Mouse (Mus musculus) c-Kit-positive CD71-positive TER-119-negative erythroid progenitor cells, embryonic 14.5 days (primary cell): ENCODE data around the gene Tpt1.
"Not testable (repeated sequence)": the region's sequence is repeated elsewhere in the genome, so short reads cannot be mapped to it uniquely, and the experiment has no call there.

Source experiments
- DNase-seq: peaks from one replicate; pipeline ENCODE4 v3.0.0-alpha.2; 2013; ENCODE audit warnings: low read depth

Tpt1 gene

DNA sequence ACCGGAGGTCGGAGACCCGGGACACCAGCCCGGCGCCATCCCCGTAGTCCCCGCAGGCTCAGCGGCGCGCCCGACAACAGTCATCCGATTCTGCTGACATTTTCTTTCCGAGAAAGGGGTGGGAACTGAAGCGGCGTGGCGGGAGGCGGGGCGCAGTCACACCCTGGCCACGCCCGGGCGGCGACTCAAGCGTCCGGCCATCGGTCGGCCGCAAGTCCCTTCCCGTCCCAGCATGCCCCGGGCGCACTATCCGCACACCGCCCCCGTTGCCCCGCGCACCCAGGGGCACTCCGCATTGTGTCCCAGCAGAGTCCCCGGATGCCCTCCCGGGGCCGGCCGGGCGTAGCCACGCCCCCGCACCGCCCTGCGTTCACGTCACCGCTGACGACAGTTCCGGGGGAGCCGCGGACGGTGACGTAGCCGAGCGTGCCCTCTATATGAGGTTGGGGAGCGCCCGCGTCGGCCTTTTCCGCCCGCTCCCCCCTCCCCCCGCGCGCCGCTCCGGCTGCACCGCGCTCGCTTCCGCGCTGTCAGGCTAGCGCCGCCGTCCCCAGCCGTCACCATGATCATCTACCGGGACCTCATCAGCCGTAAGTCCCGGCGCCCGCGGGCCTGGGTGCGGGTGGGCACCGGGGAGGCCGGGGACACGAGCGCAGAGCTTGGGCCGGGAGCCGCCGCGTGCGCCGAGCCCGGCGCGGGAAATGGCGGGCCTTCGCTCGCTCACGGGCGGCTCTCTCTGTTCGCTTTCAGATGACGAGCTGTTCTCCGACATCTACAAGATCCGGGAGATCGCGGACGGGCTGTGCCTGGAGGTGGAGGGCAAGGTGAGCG is at the start of gene Tpt1:
TSS of gene Tpt1 (plus strand) at position 227 of the 831 bp plus-strand sequence.
- peak; percentile 93 for DNase-seq

DNA sequence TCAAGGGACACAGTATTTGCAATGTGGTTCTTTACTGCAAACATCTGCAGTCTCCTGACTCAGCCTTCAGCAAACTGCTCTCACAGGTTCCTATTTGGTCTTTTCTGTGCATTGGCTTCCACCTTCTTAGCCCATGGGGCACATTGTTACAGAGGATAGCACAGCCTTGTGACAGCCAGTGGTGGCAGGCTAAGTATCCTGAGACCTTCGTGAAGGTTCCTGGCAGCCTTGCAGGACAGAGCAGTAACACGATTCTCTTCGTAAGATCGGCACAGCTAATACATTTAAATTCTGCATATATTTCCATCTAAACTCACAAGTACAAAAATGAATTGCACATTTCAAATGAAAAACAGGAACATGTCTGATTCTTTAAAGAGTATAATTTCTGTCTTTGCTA is 49.0 kb upstream of the Tpt1 start:
- no peak for DNase-seq

DNA sequence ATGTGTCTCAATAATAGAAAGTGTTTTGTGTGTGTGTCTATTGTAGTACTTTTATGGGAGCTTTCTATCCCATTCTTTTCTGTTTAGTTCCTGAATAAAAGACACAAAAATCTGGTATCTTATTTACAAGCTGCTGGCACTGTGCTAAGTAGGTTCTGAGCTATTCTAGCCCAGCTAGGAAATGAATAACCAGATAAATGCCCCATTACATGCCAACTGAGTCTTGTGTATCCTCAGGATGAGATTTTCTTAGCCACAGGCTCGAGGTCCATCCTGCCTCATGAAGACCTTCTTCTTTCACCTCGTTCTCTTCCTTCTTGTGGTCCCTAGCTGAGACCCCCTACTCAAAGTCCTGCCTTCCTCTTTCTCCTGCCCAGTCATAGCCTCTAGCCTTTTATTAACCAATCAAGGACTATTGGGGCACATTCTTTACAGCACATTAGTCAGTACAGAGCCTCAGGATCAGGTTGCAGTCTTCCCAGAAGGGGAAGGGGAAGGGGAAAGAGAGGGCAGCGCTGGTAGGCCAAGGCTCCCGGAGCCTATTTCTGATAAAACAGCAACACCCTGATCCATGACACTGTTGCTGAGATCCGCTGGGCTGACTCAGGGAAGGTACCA is 47.0 kb upstream of the Tpt1 start:
- DNase-seq, result no peak

DNA sequence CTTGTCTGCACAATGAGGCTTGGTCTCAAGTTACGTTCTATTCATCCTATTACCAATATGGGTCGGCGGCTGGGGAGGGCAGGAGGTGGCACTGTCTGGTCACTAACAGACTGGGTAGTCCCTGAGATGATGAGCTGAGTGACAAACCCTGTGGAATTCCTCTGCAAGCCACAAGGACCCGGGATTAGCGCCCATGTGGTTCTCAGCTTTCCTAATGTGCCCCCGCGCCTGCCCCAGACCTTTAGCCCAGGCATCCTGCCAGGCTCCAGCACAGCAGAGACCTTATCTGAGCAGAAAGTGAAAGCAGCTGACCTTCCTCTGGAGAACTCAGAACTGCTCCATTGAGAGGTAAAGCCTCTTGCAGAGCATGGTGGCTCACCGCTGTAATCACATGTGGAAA is 37.1 kb upstream of the Tpt1 start:
- DNase-seq, result no peak

DNA sequence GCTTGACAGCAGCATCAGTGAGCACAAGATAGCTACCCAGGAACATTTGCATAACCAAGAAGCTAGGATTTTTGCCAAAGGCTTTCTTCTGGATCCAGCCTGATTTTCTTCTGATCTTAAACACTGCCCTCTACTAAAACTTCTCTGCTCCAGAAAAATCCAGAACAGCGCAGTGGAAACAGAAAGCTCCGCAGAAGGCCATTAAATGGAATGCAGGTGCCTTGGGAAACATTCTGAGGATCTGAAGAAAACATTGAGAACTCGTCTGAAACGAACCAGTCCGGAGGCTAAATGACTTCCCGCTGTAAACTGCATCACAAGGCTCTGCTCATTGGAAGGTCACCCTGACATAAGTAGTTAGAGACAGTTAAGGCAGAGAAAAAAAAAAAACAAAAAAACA is 35.0 kb upstream of the Tpt1 start:
- no peak for DNase-seq

DNA sequence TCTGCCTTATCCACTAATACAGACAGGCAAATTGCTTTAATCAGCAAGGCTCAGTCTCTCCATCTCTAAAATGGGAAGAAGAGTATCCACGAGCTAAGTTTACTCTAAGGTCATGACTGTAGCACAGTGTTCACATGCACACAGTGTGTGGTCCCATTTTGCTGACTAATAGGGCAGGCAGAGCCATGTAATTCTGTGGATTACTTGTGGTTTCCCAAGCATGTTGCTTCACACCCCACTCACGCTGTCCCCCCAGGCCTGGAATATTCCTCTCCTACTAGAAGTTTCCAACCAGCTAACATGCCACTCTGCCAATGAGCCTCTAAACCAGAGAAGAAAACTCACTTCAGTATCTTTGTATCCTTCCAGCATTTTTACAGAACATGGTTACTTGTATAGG is 26.4 kb upstream of the Tpt1 start:
- DNase-seq, result no peak

DNA sequence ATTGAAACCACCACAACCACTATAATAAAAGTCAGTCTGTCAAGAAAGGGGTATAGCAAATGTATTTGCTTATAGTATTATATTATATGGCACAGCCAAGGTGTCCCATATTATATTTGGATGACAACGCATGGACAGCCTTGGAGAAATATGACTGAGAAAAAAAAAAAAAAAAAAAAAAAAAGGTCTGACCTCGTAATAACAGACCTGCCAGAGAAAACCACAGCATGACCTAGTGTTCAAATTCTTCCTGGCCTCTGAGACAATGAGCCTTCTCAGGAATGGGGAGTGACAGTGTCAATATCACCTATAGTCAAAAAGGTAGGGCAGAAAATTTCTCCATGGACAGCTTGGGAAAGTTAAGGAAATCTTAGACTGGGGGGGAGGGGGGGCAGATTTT is 25.6 kb upstream of the Tpt1 start:
- DNase-seq, result no peak

DNA sequence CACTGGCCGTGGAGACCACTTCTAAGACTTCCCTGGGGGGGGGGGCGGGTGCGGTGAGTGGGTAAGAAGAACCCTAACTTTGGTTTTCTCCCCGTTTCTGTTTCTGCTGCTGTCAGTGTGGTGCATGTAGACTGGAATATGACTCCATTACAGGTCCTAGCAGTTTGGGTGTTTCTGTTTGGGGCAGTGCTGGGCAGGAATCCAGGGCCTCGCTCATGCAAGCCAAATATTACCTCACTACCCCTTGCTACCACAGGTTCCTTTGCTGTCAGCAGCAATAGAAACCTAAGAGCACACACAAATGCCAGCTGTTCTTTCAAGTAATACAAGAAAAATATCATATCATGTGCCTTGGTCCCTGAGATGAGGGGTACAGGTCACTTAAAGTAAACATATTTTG is 24.9 kb upstream of the Tpt1 start:
- DNase-seq, result no peak

DNA sequence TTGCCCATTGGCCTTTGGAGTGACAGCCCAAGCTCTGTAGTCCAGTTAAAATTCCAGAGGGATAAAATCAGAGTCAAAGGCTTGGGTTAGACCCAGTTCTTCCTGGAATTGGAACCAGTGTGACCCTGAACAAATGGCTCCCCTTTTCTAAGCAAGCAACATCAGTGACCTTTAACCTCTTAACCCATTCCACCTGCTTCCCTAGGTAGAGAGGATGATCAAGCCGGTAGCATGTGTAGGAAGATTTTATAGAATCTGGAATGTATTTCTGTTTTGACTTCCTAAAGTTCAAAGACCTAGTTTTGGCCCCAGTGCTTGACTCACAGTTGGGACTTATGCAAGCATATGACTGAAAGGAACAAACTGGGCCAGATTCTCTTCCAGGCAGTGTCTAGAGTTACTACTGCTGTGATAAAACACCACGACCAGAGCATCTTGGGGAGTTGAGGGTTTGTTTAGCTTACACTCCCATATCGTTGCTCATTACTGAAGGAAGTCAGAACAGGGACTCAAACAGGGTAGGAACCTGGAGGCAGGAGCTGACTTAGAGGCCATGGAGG is 18.0 kb upstream of the Tpt1 start:
- DNase-seq, result no peak

DNA sequence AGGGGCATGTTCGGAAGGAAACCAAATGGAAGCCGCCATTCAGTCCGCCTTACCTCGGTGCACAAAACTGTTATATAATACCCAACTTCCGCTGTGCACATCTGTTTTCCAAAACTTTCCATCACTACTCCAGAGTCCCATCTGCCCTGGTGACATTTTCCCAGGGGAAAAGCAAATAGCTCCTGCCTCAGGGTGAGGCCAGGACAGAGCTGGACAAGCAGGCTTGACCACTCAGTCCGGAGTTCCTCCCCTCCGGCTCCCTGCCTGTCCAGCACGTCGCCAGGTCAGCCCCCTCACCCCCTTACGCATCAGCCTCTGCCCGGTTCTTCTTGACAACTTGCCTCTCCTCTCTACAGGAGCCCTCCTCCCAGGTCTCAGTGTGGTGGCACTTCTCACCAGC is 16.7 kb upstream of the Tpt1 start:
- no peak for DNase-seq

DNA sequence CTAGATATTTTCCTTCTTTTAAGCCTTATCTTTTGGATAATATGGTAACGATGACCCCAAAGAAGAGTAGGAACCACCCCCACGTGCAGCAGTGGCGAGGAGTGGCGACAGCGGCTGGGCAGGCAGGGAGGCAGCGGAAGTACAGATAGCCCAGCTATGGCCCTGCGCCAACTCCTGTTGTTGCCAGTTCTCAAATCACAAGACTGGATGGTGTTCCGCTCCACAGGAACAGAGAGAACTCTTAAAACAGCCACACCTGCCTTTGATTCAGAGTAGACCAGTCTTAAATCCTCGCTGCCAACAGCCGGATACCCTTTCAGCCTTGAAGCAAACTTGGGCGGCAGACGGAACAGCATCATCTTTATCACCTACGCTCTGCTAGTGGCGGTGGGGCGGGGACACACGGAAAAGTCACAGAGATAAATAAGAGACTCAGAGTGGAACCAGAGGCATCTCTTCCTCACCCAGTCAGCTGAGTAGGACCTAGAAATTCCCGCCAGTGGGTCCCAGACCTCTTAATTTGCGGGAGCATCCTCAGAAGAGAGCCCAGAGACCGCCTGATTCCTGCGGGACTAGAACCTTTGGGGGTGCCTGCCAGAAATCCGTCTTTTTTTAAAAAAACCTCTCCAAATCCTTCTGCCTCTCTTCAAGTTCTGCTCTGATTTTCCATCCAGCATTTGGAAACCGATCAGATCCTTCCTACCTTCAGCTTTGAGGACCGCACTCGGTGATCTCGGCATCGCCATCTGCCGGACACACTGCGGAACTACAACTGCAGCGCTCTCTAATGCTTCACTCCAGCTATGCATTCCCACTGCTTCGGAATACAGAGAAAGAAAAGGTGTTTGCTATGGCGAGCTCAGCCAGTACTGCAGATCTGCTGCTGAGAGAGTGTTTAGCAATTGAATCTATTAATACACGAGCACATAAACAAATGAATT is 15.8 kb upstream of the Tpt1 start:
- DNase-seq, result no peak

DNA sequence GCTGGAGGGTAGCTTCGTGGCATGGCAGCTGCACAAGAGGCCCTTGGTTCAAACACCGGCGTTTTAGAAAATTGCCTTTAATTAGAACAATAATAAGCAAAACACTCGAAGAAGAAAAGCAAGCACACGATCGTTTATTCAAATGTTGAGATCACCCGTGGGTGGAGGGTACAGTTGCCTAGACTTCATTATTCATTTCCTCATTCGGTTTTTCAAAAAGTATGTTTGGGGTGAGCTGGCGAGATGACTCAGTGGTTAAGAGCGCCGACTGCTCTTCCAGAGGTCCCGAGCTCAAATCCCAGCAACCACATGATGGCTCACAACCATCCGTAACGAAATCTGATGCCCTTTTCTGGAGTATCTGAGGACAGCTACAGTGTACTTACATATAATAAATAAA is 15.1 kb upstream of the Tpt1 start:
- not testable (repeated sequence) for DNase-seq

DNA sequence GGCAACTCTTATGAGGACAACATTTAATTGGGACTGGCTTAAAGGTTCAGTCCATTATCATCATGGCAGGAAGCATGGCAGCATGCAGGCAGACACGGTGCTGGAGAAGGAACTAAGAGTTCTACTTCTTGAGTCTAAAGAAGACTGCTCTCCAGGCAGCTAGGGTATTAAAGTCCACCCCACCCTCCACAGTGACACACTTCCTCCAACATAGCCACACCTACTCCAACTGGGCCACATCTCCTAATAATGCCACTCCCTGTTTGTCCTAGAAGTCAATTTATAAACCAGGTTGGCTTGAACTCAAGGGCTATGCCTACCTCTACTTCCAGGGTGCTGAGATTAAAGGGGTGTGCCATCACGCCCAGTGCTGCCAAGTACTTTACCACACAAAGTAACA is 12.9 kb upstream of the Tpt1 start:
- DNase-seq, result no peak

DNA sequence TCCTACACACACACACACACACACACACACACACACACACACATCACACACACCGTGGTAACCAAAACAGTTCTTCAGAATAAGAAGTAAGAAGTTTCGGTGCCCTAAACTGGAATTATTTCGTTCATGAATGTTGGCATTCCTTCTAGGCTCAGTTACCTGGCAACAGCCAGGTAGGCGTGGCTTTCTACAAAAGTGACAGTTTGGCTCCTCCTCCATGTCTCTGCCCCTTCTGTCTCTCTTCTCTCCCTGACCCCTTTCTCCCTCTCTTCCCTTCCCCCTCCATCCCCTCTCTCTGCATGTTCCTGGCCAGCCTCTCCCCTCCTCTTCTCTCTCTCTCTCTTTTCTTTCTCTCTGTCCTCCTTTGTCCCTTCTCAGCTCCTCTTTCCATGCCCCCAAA is 11.9 kb upstream of the Tpt1 start:
- no peak for DNase-seq

DNA sequence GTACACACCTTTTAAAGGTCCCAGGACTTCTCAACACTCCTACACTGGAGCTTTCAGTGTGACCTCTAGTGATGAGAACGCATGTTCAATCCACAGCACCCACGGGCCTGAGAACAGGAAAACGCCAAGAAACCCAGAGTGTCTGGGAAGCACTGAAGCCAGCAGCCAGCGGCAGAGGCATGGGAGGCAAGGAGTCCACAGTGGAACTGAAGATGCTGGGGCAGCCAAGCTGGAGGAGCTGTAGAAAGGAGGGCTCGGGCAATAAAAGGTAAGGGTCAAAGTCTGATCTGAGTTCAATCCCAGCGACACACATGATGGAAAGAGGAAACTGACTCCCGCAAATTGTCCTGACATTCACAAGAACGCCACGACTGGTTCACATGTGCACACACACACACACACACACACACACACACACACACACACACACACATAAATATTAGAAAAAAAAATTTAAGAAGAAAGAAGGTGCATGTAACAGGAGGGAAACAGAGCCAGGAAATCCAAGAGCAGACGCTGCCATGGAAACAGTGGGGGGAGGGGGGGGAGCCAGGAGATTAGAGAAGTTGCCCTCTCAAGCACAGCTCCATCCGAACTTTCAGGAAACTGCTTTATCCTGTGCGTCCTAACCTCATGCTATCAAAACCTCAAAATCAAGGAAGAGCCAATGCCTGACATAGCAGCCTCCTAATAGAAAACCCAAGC is 11.2 kb upstream of the Tpt1 start:
- DNase-seq, result no peak

DNA sequence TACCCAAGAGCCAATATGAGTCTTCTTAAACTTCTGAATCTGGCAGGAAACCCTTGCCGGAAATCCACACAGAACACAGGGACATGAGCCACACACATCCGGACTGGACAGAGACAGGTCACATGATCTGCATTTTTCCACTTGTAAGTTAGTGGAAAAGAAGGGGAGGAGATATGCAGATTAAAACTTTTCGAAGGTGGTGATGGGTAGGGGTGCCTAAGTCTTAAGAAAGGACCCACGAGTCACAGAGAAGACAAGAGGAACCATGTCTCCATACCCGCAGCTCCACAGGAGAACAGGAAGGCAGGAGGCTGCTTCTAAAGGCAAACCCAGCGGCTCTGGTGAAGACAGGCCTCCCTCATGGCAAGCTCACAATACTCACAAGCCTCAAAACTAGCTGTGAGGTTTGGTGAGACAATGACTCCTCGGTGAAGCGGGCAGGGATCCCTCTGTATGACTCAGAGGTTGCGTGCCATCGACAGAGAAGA is 10.6 kb upstream of the Tpt1 start:
- peak; percentile 82 for DNase-seq

DNA sequence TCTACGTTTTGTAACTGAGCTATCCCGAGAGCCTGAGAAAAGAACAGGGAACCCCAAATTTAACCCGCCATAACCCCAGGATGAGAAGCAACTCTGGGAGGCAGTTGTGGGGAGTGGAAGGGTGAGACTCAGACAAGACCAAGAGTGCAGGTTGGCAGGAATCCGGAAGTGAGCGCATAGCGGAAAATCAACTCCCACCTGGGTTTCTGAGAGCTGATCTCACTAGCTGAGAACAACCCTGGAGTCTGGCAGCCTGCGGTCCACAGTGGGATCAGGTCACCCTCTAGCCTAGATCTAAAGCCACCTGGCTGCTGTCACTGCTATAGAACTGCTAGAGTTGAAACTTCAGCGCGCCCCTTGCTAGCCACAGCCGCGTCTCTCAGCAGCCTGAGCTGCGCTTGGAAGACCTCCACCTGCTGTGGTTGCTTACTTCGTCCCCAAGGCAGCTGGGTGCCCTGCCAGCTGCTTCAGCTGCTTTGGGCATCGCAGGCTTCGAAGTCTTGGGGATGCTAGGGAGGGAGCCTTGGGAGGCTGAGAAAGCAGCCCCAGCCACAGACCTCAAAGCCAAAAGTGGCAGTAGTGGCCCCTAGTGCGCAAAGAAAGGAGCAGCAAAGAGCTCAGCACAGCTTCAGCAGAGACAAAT is 10.0 kb upstream of the Tpt1 start:
- peak; percentile 59 for DNase-seq

DNA sequence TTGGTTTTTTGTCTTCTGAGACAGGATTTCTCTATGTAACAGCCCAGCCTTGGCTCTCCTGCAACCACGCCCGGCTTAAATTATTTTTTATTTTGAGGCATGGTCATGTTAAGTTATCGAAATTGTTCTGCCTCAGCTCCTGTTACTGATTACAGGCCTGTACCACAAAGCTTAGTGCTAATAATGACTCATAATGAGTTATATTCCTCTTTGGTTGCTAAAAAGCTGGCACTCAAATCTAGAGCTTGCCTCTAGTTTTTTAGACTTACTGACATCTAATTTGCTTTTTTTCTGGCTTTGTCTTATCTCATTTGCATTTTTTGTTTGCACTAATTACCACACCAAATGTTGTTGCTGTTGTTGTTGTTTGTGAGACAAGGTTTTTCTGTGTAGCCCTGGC is 8.3 kb upstream of the Tpt1 start:
- no peak for DNase-seq

DNA sequence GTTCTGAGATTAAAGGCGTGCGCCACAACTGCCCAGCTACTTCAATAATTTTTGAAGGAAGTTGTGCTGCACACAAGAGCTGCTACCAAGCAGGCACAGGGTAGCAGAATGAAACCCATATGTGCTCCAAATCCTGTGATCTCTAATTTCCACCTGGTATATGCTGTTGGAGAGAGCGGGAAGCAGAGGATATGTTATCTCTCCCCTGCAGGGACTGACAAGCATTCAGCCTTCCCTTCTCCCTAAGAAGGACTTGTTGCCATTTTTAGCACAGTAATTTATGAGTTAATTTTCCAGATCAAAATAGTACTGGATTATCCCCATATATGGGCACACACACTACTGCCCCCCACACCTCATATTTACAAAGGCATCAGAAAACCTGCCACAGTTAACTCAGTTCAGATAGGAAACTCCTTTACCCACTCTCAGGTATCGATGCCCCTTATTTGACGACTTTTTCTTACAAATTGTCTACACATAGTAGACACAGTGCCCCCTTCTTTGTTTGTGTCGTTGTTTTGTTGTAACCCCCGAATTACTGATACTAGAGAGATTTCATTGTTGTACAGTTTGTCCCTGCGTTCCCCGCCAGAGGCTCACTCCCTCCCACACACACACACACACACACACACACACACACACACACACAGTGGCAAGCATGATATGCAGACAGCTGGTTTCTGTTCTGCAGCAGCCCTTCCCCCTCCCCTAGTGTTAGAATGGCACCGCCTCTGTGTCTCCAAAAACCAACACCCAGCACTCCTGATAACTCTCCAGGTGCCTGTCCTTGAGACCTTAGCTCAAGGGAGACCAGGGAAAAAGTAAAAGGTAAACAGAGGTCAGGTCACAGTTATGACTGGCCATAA is 7.6 kb upstream of the Tpt1 start:
- DNase-seq, result peak; percentile 65

DNA sequence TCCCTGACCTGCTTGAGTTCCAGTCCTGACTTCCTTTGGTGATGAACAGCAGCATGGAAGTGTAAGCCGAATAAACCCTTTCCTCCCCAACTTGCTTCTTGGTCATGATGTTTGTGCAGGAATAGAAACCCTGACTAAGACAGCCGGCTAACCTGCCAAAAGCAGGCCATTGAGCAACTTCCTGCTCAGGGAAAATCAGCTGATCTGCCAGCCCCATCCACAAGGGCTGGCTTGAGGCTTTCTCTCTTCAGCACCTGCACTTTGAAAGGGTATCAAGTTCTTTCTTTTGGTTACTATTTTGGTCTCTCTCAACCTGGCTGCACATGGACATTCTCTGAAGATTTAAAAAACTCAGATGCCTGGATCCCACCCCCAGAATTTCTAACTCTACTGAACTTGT is 3.1 kb upstream of the Tpt1 start:
- DNase-seq, result not testable (repeated sequence)
